Mouse (Mus musculus) adrenal gland, adult (tissue): ENCODE results near the gene Ctps.
"Not testable (repeated sequence)": the region's sequence is repeated elsewhere in the genome, so short reads cannot be mapped to it uniquely, and the experiment has no call there.

Experiments used
- DNase-seq, 2 experiments: peaks; one replicate each; pipeline ENCODE4 v3.0.0; 2022 to 2023; ENCODE audit warnings: low spot score in 1 of 2; ENCODE audit not compliant: inconsistent age in 2 of 2

Ctps gene

GRCm38 (mm10) chr4:120569486-120570437, at the start of gene Ctps:
Gene Ctps (minus strand): TSS chr4:120570276.
- DNase-seq, result peak; percentile 95 to 99

DNA sequence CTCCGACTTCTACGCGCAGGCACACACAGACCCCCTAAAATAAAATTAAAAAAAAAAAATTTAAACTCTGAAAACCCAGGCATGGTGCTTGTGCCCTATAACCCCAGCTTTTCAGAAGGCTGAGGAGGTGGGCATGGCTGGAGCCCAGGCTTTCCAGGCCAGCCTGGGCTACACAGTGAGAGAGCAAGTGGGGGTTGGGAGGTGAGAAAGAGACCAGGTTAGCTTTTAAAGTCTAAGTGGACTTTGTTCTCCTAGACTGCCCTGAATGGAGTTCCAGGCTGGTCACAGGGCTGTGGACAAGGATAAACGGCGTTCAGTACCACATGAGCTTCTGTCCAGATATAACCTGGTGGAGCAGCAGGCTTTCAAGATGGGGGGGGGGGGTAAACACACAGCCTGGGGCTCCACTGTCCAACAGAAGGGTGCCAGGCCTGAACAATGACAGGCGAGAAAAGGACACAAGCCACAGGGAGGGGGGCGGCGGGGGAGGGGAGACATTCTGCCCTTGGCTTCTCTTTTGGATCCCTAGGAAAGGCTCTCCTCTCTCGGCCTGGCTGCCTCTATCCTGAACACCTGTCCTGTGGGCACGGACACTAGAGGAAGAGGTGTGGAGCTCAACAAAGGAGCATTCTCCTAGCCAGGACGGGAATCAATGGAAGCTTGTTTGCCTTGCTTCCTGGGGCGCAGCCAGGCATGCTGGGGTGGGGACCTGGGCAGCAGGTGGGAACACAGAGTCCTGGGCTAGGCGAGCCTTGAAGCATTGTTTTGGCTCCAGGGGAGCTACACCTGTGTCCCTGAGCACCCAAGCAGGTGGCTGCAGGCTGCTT, 46.3 kb upstream of the Ctps start:
- no peak for DNase-seq

DNA sequence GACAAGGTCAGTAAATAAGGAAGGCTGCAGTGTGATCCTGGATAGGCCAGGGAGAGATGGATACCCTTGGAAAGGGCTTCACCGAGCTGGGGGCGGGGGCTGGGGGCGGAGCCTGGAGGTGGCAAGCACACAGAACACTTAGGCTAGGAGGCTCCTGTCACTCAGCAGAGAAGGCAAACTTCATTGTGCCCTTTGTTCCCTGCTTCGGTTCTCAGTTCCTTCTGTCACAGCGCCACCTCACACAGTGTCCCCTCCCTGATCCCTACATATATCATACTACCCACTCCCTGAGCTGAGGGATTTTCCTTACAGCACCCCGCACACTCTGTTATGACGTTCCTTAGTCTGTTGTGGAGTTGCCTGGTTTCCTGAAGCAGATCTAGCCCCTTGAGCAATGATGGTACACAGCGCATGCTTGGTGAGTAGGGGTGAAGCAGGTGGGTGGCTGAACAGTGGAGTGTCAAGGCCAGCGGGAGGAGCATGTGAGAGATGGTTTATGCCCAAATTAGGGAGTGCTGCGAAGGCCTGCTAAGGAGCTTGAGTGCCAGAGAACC, 45.5 kb upstream of the Ctps start:
- no peak for DNase-seq

DNA sequence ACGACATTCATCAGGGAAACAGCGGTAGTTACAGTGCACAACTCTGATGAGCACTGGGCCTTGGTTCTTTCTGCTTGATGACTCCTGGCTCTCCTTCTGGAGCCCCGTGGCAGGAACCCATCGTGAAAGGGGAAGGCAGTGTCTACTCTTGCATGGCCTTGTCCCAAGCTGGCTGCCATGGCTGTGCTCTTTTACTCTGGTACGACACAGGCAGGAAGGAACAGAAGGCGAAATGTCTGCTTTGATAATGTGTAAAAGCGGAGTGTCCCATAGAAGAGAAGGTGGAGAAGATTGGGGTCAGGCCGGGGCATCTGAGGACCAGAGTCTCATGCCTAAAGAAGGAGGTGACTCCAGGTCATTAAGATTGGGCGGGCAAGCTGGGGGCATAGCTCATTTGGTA, 44.6 kb upstream of the Ctps start:
- no peak for DNase-seq

GRCm38 (mm10) chr4:120613691-120614329, 43.7 kb upstream of the Ctps start:
- peak; percentile 66 to 77 for DNase-seq

GRCm38 (mm10) chr4:120612304-120613080, 42.4 kb upstream of the Ctps start:
- peak; percentile 32 to 57 for DNase-seq

DNA sequence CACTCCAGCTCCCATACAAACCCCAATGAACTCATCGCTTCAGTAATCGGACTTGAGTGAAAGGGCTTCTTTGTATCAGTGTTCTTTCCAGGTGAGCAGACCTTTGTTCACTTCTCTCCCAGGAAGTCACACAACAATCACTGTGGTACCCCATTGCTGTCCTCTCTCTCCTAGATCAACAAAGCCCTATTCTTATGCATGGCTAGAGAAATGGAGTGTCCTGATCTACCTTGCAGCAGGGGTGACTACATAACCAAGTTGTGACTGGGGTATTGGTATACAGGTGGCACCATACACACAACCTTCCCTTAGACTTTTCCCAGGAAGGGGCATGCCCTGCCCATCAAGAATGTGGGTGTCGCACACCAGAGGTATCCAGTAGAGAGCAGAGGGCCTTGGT, 40.9 kb upstream of the Ctps start:
- no peak for DNase-seq

DNA sequence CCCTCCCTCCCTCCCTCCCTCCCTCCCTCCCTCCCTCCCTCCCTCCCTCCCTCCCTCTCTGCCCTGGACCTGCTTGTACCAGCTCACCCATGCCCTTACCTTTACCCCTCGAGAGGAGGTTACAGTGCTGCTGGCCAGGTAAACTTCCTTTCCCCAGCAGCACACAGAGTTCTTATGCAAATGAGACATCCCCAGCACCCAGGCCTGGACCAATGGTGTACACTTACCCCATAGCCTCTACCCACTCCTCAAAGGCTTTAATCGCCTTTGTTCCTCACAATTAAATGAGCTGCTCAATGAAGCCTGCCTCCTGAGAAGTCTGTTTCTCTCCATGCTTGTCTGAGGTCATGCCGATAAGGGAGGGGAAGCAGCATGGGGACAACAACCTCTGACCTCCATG, 36.9 kb upstream of the Ctps start:
- no peak for DNase-seq

- no peak for DNase-seq
These were observed 32.6 kb upstream of the Ctps start for GRCm38 (mm10) chr4:120602669-120603068.

GRCm38 (mm10) chr4:120601774-120602173, 31.7 kb upstream of the Ctps start:
- no peak for DNase-seq

DNA sequence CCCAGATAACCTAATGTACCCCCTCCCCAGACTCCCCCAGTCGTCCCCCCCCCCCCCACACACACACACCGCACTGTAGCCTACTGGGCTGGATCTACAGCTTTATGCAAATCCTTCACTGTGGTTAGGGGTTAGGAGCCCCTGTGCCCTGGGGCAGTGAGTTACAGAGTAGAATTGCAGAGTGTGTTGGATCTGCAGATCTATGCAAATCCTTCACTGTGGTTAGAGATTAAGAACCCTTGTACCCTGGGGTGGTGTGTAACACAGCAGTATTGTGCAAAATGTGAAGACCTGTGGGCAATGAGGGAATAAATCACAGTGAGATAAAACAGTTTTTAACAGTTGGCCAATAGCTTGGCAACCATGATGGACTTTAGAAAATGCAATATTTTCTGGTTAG, 28.8 kb upstream of the Ctps start:
- DNase-seq, result peak in 1 of 2 experiments; percentile 35

- not testable (repeated sequence) for DNase-seq
These were observed 26.1 kb upstream of the Ctps start for GRCm38 (mm10) chr4:120596210-120596609.

- DNase-seq, result peak in 1 of 2 experiments; percentile 15
These were observed 20.9 kb upstream of the Ctps start for GRCm38 (mm10) chr4:120590973-120591372.

- peak; percentile 64 to 86 for DNase-seq
These were observed 19.8 kb upstream of the Ctps start for GRCm38 (mm10) chr4:120589815-120590422.

DNA sequence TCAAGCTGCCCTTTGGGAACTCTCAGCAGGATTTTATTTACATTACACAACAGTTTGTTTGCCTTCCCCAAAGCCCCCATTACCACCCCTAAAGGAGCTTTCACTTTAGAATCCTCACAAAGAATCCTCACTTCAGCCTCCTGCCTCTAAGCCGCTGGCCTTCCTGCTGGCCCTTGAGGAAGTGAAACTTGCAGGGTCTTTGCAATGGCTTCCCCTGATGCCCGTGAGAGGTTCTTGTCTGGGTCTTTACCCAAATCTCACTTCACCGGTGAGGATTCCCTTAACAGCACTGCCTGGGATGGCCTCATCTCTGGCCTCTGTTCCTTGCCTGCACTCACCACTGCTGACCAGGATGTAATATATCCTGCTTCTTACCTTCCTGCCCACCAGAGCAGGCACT, 19.0 kb upstream of the Ctps start:
- DNase-seq, result peak in 1 of 2 experiments; percentile 20

DNA sequence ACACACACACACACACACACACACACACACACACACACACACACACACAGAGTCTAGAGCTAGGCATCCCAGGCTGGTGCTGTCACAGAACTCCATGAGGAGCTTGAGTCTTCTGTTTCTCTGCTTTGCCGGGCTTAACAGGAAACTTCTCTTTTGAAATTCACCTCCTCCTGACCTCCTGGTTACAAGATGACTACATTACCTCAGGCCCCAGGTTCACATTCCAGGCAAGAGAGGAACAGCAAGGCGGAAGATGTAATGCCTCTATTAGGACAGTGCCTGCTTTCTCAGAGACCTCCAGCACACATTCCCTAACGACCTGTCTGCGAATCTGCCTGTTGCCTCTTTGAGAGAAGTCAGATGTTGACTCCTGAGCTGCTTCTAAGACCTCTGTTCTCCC, 18.4 kb upstream of the Ctps start, which contains the start of gene Gm8439:
Gene Gm8439 (plus strand): TSS at position 301 of the 400 bp plus-strand sequence.
- peak in 1 of 2 experiments; percentile 18 for DNase-seq

DNA sequence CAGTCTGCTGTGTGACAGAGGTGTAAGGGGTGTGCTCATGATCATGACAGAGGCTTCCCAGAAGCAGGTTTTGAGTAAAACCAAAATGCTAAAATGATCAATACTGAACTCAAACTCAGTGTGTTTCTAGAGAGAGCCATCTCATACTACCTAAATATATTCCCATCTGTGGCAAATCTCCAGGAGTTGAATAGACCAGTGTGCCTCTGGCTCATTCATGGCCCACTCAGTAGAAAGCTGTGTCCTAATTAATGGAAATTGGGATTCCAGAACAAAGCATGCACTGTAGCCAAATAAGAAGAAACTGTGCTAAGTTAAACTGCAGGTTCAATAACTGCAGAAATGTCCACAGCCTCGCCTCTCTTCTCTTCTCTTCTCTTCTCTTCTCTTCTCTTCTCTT, 16.9 kb upstream of the Ctps start:
- DNase-seq, result no peak

- no peak for DNase-seq
These were observed 11.6 kb upstream of the Ctps start for GRCm38 (mm10) chr4:120581711-120582110.

GRCm38 (mm10) chr4:120580894-120581293, 10.8 kb upstream of the Ctps start:
- DNase-seq, result no peak

GRCm38 (mm10) chr4:120571691-120572090, 1.6 kb upstream of the Ctps start:
- DNase-seq, result no peak
